Mouse (Mus musculus): ENCODE data around the gene Dok1.

- TF ChIP-seq SMC3 (IDR thresholded peaks at IDR 0.05; ENCODE audit: low read depth, low read length) (no peak), POLR2A (IDR thresholded peaks at IDR 0.05; ENCODE audit: control insufficient read depth in 1 of 2, insufficient read depth in 1 of 2, low read depth in 1 of 2, low read length in 2 of 2, poor library complexity in 1 of 2) (no peak), ELF1 (IDR thresholded peaks at IDR 0.05; ENCODE audit: low read depth, low read length) (no peak), TAL1 (IDR thresholded peaks at IDR 0.05; ENCODE audit: low read length) (no peak), ZNF384 (IDR thresholded peaks at IDR 0.05; ENCODE audit: low read depth, low read length) (no peak), EP300 (IDR thresholded peaks at IDR 0.05; ENCODE audit: low read depth in 1 of 2, low read length in 2 of 2) (no peak), TCF12 (IDR thresholded peaks at IDR 0.05; ENCODE audit: low read depth, low read length) (no peak)
Measured at GRCm38 (mm10) chr6:83065995-83066394, 32.7 kb upstream of the Dok1 start.
